Mouse (Mus musculus): ENCODE measurements around the gene Fam184b. TPM values are rescaled to one million over a fixed set of nuclear protein-coding genes. Genes with fewer than 3 reads are reported as not detected.
"Not testable (repeated sequence)": the region's sequence is repeated elsewhere in the genome, so short reads cannot be mapped to it uniquely, and the experiment has no call there.

Fam184b gene
- polyA plus RNA-seq, 1 experiment from 2014 or later = 0.23 TPM

DNA sequence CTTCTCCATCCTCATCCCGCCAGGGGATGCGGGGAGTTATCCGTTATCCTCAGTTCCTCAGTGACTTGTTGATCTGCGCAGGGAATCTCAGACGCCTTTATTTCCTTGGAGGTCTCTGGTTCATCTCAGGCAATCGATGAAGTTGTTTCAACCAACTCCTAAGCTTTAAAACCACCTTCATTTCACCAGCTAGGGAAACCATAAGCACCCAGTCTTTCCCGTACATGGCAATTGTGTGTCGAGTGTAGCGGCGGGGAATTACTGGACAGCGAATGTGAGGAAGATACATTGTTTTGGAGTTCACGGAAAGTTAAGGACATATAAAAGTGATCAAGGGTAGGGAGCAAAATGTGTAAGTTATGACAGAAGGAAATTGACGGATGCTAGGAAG, 30.9 kb upstream of the Fam184b start:
- Histone ChIP-seq H3K4me2 (ENCODE audit: low read depth, low read length) (peak overlapping the region; percentile 64), H3K9me3 (ENCODE audit: control insufficient read depth, low read length) (no peaks in the 10 kb centered on the region), H3K27ac (ENCODE audit: low read length) (peak overlapping the region; percentile 68), H3K27me3 (ENCODE audit: control insufficient read depth, insufficient read depth, low read depth, low read length) (no peaks in the 10 kb centered on the region), H3K4me3 (ENCODE audit: low read length) (peak overlapping the region; percentile 57), H3K4me1 (replicated peaks; ENCODE audit: control insufficient read depth, insufficient read depth, low read length) (peaks cover 6% of the 10 kb centered on the region), H3K36me3 (ENCODE audit: control insufficient read depth, insufficient read depth, low read length) (no peaks in the 10 kb centered on the region), H3K9ac (ENCODE audit: low read length) (peak overlapping the region; percentile 81)
- WGBS = 0% methylated on average over 13 of the region's 13 CpGs
- ATAC-seq (ENCODE audit: low read depth) = no peak

- H3K9me3 ChIP-seq (ENCODE audit: control insufficient read depth, low read length) = no peaks in the 10 kb centered on the region
- peak within 1 kb of the TSS; percentile 85 for H3K9ac ChIP-seq (ENCODE audit: low read length)
- no peaks in the 10 kb centered on the region for H3K27me3 ChIP-seq (ENCODE audit: control insufficient read depth, insufficient read depth, low read depth, low read length)
- no peaks in the 10 kb centered on the region for H3K36me3 ChIP-seq (ENCODE audit: control insufficient read depth, insufficient read depth, low read length)
- H3K4me3 ChIP-seq (ENCODE audit: low read length) = peak within 1 kb of the TSS; percentile 57
- peak within 1 kb of the TSS; percentile 90 for H3K27ac ChIP-seq (ENCODE audit: low read length)
- 0% methylated on average over 66 of the region's 66 CpGs for WGBS
- H3K4me1 ChIP-seq (replicated peaks; ENCODE audit: control insufficient read depth, insufficient read depth, low read length) = peaks cover 6% of the 10 kb centered on the region
- peak within 1 kb of the TSS; percentile 80 for H3K4me2 ChIP-seq (ENCODE audit: low read depth, low read length)
- ATAC-seq (ENCODE audit: low read depth) = peak; percentile 100
These were observed 30.3 kb upstream of the Fam184b start, which contains the start of gene Ncapg for GRCm38 (mm10) chr5:45669598-45670279. Ncapg (plus strand) TSS chr5:45669919.

DNA sequence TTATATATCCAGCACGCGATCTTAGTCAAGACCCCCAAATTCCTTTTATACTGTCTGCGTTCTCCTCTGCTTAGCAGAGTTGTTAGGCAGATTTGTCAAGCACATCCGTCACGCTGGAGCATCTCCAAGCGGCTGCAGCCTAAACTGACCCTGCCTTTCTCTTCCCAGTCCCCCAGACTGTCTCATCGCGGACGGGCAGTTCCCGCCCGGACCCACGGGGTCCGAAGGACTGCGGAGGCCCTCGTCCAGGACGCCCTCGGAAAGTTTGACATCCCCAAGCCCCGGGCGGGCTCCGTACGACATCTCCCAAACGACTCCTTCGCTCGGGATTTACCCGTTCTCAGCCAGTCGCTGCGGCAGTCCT, 29.8 kb upstream of the Fam184b start:
- Histone ChIP-seq H3K27ac (ENCODE audit: low read length) (peak overlapping the region; percentile 90), H3K27me3 (ENCODE audit: control insufficient read depth, insufficient read depth, low read depth, low read length) (no peaks in the 10 kb centered on the region), H3K9me3 (ENCODE audit: control insufficient read depth, low read length) (no peaks in the 10 kb centered on the region), H3K4me1 (replicated peaks; ENCODE audit: control insufficient read depth, insufficient read depth, low read length) (peaks cover 6% of the 10 kb centered on the region), H3K4me2 (ENCODE audit: low read depth, low read length) (peak overlapping the region; percentile 80), H3K4me3 (ENCODE audit: low read length) (peak overlapping the region; percentile 57), H3K9ac (ENCODE audit: low read length) (peak overlapping the region; percentile 85), H3K36me3 (ENCODE audit: control insufficient read depth, insufficient read depth, low read length) (no peaks in the 10 kb centered on the region)
- peak; percentile 55 for ATAC-seq (ENCODE audit: low read depth)
- WGBS = 0% methylated on average over 27 of the region's 27 CpGs

- H3K4me1 ChIP-seq (replicated peaks; ENCODE audit: control insufficient read depth, insufficient read depth, low read length) = peaks cover 6% of the 10 kb centered on the region
These were observed 29.4 kb upstream of the Fam184b start for GRCm38 (mm10) chr5:45668831-45669230.

DNA sequence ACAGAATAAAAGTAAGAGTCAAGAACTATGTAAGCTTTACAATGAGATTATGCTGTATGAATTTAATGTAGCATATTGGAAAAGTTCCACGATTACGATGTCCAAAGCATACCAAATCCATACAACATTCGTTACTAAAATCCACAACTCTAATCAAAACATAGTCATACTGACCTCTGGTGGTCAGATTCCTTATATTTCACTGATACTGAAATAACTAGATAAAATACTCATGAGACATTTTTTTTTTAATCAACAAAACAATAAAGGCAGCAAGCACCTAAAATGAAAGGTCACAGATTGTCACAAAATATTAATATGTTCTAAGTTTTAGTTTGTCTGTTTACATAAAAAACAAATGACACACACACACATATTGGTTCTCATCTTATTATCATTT, 28.9 kb upstream of the Fam184b start:
- peaks cover 6% of the 10 kb centered on the region for H3K4me1 ChIP-seq (replicated peaks; ENCODE audit: control insufficient read depth, insufficient read depth, low read length)
- ATAC-seq (ENCODE audit: low read depth) = no peak
- H3K27ac ChIP-seq (ENCODE audit: low read length) = no peak overlapping the region
- peak overlapping the region; percentile 57; the same call in 1 of the 2 replicates for H3K4me3 ChIP-seq (ENCODE audit: low read length)
- H3K9ac ChIP-seq (ENCODE audit: low read length) = no peak overlapping the region
- no peaks in the 10 kb centered on the region for H3K27me3 ChIP-seq (ENCODE audit: control insufficient read depth, insufficient read depth, low read depth, low read length)
- H3K9me3 ChIP-seq (ENCODE audit: control insufficient read depth, low read length) = no peaks in the 10 kb centered on the region
- H3K36me3 ChIP-seq (ENCODE audit: control insufficient read depth, insufficient read depth, low read length) = no peaks in the 10 kb centered on the region
- WGBS = 13% methylated on average over 3 of the region's 3 CpGs
- H3K4me2 ChIP-seq (ENCODE audit: low read depth, low read length) = peak overlapping the region; percentile 80

More at GRCm38 (mm10) chr5:45668831-45669230, 29.4 kb upstream of the Fam184b start:
- 1% methylated on average over 3 of the region's 3 CpGs for WGBS
- H3K9me3 ChIP-seq (ENCODE audit: control insufficient read depth, low read length) = no peaks in the 10 kb centered on the region
- no peaks in the 10 kb centered on the region for H3K27me3 ChIP-seq (ENCODE audit: control insufficient read depth, insufficient read depth, low read depth, low read length)
- peak; percentile 3; the same call in 1 of the 2 replicates for ATAC-seq (ENCODE audit: low read depth)
- peak overlapping the region; percentile 57 for H3K4me3 ChIP-seq (ENCODE audit: low read length)
- peak overlapping the region; percentile 90; the same call in 1 of the 2 replicates for H3K27ac ChIP-seq (ENCODE audit: low read length)
- H3K9ac ChIP-seq (ENCODE audit: low read length) = peak overlapping the region; percentile 85
- H3K36me3 ChIP-seq (ENCODE audit: control insufficient read depth, insufficient read depth, low read length) = no peaks in the 10 kb centered on the region
- peak overlapping the region; percentile 80 for H3K4me2 ChIP-seq (ENCODE audit: low read depth, low read length)

DNA sequence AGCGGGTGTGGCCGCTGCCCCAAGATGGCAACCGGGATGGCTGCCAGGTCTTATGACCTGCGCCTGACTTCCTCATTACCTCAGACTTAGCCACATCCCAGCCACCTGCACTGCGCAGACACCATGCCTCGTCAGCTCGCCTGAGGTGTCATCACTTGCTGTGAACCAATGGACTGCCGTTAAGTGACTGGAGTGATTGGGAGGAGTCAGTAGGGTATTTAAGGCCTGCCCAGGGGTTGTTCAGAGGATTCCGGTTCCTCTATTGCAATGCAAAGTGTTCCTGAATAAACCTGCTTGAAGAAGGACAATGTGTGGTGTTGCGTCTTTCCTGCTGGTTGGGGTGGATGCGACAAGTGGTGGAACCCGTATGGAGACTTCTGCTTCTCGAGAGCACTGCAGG, 19.0 kb upstream of the Fam184b start:
- 95% methylated on average over 13 of the region's 13 CpGs for whole genome bisulfite sequencing
- not testable (repeated sequence) for H3K4me2 ChIP-seq (ENCODE audit: low read depth, low read length); ATAC-seq (ENCODE audit: low read depth)

GRCm38 (mm10) chr5:45651026-45651703, 11.8 kb upstream of the Fam184b start:
- Histone ChIP-seq H3K4me1 (replicated peaks; ENCODE audit: control insufficient read depth, insufficient read depth, low read length) (no peaks in the 10 kb centered on the region), H3K9me3 (ENCODE audit: control insufficient read depth, low read length) (no peaks in the 10 kb centered on the region), H3K36me3 (ENCODE audit: control insufficient read depth, insufficient read depth, low read length) (no peaks in the 10 kb centered on the region), H3K4me2 (ENCODE audit: low read depth, low read length) (no peak overlapping the region), H3K9ac (ENCODE audit: low read length) (no peak overlapping the region), H3K27me3 (ENCODE audit: control insufficient read depth, insufficient read depth, low read depth, low read length) (no peaks in the 10 kb centered on the region), H3K4me3 (ENCODE audit: low read length) (no peak overlapping the region), H3K27ac (ENCODE audit: low read length) (no peak overlapping the region)
- 88% methylated on average over 2 of the region's 2 CpGs for WGBS
- ATAC-seq (ENCODE audit: low read depth) = no peak

More for the DNA sequence above, 19.0 kb upstream of the Fam184b start:
- not testable (repeated sequence) for H3K9me3 ChIP-seq (ENCODE audit: control insufficient read depth, low read length); H3K9ac ChIP-seq (ENCODE audit: low read length); H3K27me3 ChIP-seq (ENCODE audit: control insufficient read depth, insufficient read depth, low read depth, low read length); H3K36me3 ChIP-seq (ENCODE audit: control insufficient read depth, insufficient read depth, low read length); H3K27ac ChIP-seq (ENCODE audit: low read length); H3K4me3 ChIP-seq (ENCODE audit: low read length); H3K4me1 ChIP-seq (replicated peaks; ENCODE audit: control insufficient read depth, insufficient read depth, low read length)

- peak overlapping the region; percentile 57 for H3K4me3 ChIP-seq (ENCODE audit: low read length)
- H3K4me1 ChIP-seq (replicated peaks; ENCODE audit: control insufficient read depth, insufficient read depth, low read length) = peaks cover 9% of the 10 kb centered on the region
- 2% methylated on average over 8 of the region's 8 CpGs for WGBS
- peaks cover 4% of the 10 kb centered on the region for H3K27me3 ChIP-seq (ENCODE audit: control insufficient read depth, insufficient read depth, low read depth, low read length)
- peak overlapping the region; percentile 100 for H3K4me2 ChIP-seq (ENCODE audit: low read depth, low read length)
- H3K9ac ChIP-seq (ENCODE audit: low read length) = peak overlapping the region; percentile 57
- ATAC-seq (ENCODE audit: low read depth) = peak; percentile 31; the same call in 1 of the 2 replicates
- no peak overlapping the region for H3K27ac ChIP-seq (ENCODE audit: low read length)
- H3K9me3 ChIP-seq (ENCODE audit: control insufficient read depth, low read length) = no peaks in the 10 kb centered on the region
- H3K36me3 ChIP-seq (ENCODE audit: control insufficient read depth, insufficient read depth, low read length) = no peaks in the 10 kb centered on the region
These were observed 290 bp upstream of the Fam184b start for GRCm38 (mm10) chr5:45639715-45640092.

GRCm38 (mm10) chr5:45638378-45638777, 1.0 kb downstream of the Fam184b start:
- Histone ChIP-seq H3K27me3 (ENCODE audit: control insufficient read depth, insufficient read depth, low read depth, low read length) (peaks cover 4% of the 10 kb centered on the region), H3K4me3 (ENCODE audit: low read length) (no peak overlapping the region), H3K4me2 (ENCODE audit: low read depth, low read length) (no peak overlapping the region), H3K27ac (ENCODE audit: low read length) (no peak overlapping the region), H3K36me3 (ENCODE audit: control insufficient read depth, insufficient read depth, low read length) (no peaks in the 10 kb centered on the region), H3K4me1 (replicated peaks; ENCODE audit: control insufficient read depth, insufficient read depth, low read length) (peaks cover 9% of the 10 kb centered on the region), H3K9ac (ENCODE audit: low read length) (no peak overlapping the region), H3K9me3 (ENCODE audit: control insufficient read depth, low read length) (no peaks in the 10 kb centered on the region)
- ATAC-seq (ENCODE audit: low read depth) = no peak
- 22% methylated on average over 3 of the region's 3 CpGs for WGBS

Data from lung, embryonic 16.5 days (tissue).